22 mouse cellular contexts compared by ENCODE assay signal in genomic region chr1:53782079-53782478, GRCm38 (mm10). TPM values are rescaled to one million over a fixed set of nuclear protein-coding genes. Genes with fewer than 3 reads are reported as not detected.
A peak's percentile ranks its signal among the peaks of the same experiment; 100 is the strongest.
DNase-seq lines count a peak whose midpoint lies in the region; ATAC-seq and TF ChIP-seq lines count a peak whose summit lies in the region.
"Had no signal": no experiment of that assay in that cellular context is flagged by ENCODE, and none has a peak within 500 bp of the region (broad histone marks: within the 10 kb centered on the region; RNA-seq: fewer than 3 reads in every experiment).

No protein-coding gene starts in this region.

- 57% methylated on average over 3 of the region's 3 CpGs for WGBS in bone marrow, adult 2 months
- WGBS in liver, embryonic 16.5 days (ENCODE audit: insufficient replicate concordance): 44% methylated on average over 3 of the region's 3 CpGs
- WGBS in limb, embryonic 10.5 days: 88% methylated on average over 3 of the region's 3 CpGs
- 88% methylated on average over 3 of the region's 3 CpGs for WGBS in hindbrain, embryonic 11.5 days

- TF ChIP-seq CTCF in gastrocnemius, adult 2 months (IDR thresholded peaks at IDR 0.05): no peak
- no peak for TF ChIP-seq CTCF in bone marrow, adult 2 months (IDR thresholded peaks at IDR 0.05; ENCODE audit: control insufficient read depth, insufficient read depth, low read length)

- H3K4me3 ChIP-seq in gastrocnemius, adult 2 months: peak overlapping the region; percentile 38
- H3K4me3 ChIP-seq in bone marrow, adult 2 months (replicated peaks; ENCODE audit: control insufficient read depth, low read depth, low read length): peak overlapping the region; percentile 68
- peak overlapping the region; percentile 6; the same call in 1 of the 2 replicates for H3K4me3 ChIP-seq in liver, embryonic 16.5 days (ENCODE audit: low read depth, low read length)
- H3K4me3 ChIP-seq in limb, embryonic 10.5 days: no peak overlapping the region
- no peak overlapping the region for H3K4me3 ChIP-seq in hindbrain, embryonic 11.5 days (ENCODE audit: low read depth, low read length)
- H3K4me3 ChIP-seq: hindbrain, embryonic 13.5 days; intestine, embryonic 15.5 days; midbrain, embryonic 12.5 days; neural tube, embryonic 15.5 days; stomach, embryonic 15.5 days had no signal

- no peaks in the 10 kb centered on the region for H3K27me3 ChIP-seq in liver, embryonic 16.5 days (ENCODE audit: control insufficient read depth, insufficient read depth, low read depth, low read length)
- no peaks in the 10 kb centered on the region for H3K27me3 ChIP-seq in limb, embryonic 10.5 days (ENCODE audit: low read depth, poor library complexity, severe bottlenecking)
- no peaks in the 10 kb centered on the region for H3K27me3 ChIP-seq in hindbrain, embryonic 11.5 days (ENCODE audit: control insufficient read depth, insufficient read depth, low read length)
- H3K27me3 ChIP-seq: hindbrain, embryonic 13.5 days; intestine, embryonic 15.5 days; midbrain, embryonic 12.5 days; neural tube, embryonic 15.5 days; stomach, embryonic 15.5 days had no signal

- no peak overlapping the region for H3K9ac ChIP-seq in liver, embryonic 16.5 days (ENCODE audit: low read depth, low read length)
- no peak overlapping the region for H3K9ac ChIP-seq in hindbrain, embryonic 11.5 days (ENCODE audit: low read depth, low read length)
- H3K9ac ChIP-seq: forebrain, postnatal 0 days; hindbrain, embryonic 13.5 days; intestine, embryonic 15.5 days; midbrain, embryonic 12.5 days; neural tube, embryonic 15.5 days; stomach, embryonic 15.5 days had no signal

- peak overlapping the region; percentile 25; the same call in 1 of the 2 replicates for H3K27ac ChIP-seq in gastrocnemius, adult 2 months
- H3K27ac ChIP-seq in bone marrow, adult 2 months (ENCODE audit: control insufficient read depth, insufficient read depth, low read depth, low read length, poor library complexity): peak overlapping the region; percentile 30; the same call in 1 of the 2 replicates
- no peak overlapping the region for H3K27ac ChIP-seq in liver, embryonic 16.5 days (ENCODE audit: low read length)
- no peak overlapping the region for H3K27ac ChIP-seq in limb, embryonic 10.5 days
- no peak overlapping the region for H3K27ac ChIP-seq in hindbrain, embryonic 11.5 days (ENCODE audit: low read depth, low read length)
- H3K27ac ChIP-seq: hindbrain, embryonic 13.5 days; intestine, embryonic 15.5 days; midbrain, embryonic 12.5 days; neural tube, embryonic 15.5 days; stomach, embryonic 15.5 days had no signal

- no peaks in the 10 kb centered on the region; the same call in 1 of the 2 replicates for H3K4me1 ChIP-seq in bone marrow, adult 2 months (ENCODE audit: control insufficient read depth, insufficient read depth, low read length)
- H3K4me1 ChIP-seq in liver, embryonic 16.5 days (ENCODE audit: control insufficient read depth, low read depth, low read length): peaks cover 7% of the 10 kb centered on the region
- 0 out of 2 replicates have a peak, but pooled peaks cover 2% of the 10 kb centered on the region for H3K4me1 ChIP-seq in limb, embryonic 10.5 days
- no peaks in the 10 kb centered on the region for H3K4me1 ChIP-seq in hindbrain, embryonic 11.5 days (replicated peaks; ENCODE audit: control insufficient read depth, insufficient read depth, low read length)
- H3K4me1 ChIP-seq: intestine, embryonic 15.5 days; stomach, embryonic 15.5 days had no signal

- H3K9me3 ChIP-seq in liver, embryonic 16.5 days (replicated peaks; ENCODE audit: control insufficient read depth, low read length): no peaks in the 10 kb centered on the region
- no peaks in the 10 kb centered on the region for H3K9me3 ChIP-seq in limb, embryonic 10.5 days (replicated peaks)
- H3K9me3 ChIP-seq in hindbrain, embryonic 11.5 days (ENCODE audit: control insufficient read depth, low read length): no peaks in the 10 kb centered on the region
- H3K9me3 ChIP-seq: hindbrain, embryonic 13.5 days; intestine, embryonic 15.5 days; midbrain, embryonic 12.5 days; neural tube, embryonic 15.5 days; stomach, embryonic 15.5 days had no signal

- no peak for ATAC-seq in liver, embryonic 16.5 days (ENCODE audit: low read depth)
- no peak for ATAC-seq in hindbrain, embryonic 11.5 days (ENCODE audit: low FRiP score)
- ATAC-seq: forebrain, postnatal 0 days; intestine, embryonic 15.5 days had no signal

- H3K4me2 ChIP-seq in liver, embryonic 16.5 days (ENCODE audit: low read depth, low read length): peak overlapping the region; percentile 37; the same call in 1 of the 2 replicates
- H3K4me2 ChIP-seq in hindbrain, embryonic 11.5 days (replicated peaks; ENCODE audit: low read depth, low read length): no peak overlapping the region
- H3K4me2 ChIP-seq: hindbrain, embryonic 13.5 days; intestine, embryonic 15.5 days; midbrain, embryonic 12.5 days; neural tube, embryonic 15.5 days; stomach, embryonic 15.5 days had no signal

- no peak for DNase-seq in gastrocnemius, adult 2 months
- DNase-seq in gastrocnemius, postnatal 10 days: no peak
- DNase-seq in 416B (ENCODE audit: low read depth): peak; percentile 26
- no peak for DNase-seq in limb, embryonic 10.5 days (ENCODE audit: low spot score)
- no peak for DNase-seq in testis, postnatal 14 days (ENCODE audit: low spot score)
- no peak for DNase-seq in hindbrain, embryonic 11.5 days (ENCODE audit: low spot score)
- DNase-seq: adrenal gland, adult 2 months; cerebellum, adult 18-20 months; cerebellum, postnatal 36 days; forebrain, postnatal 0 days; heart, adult 18-20 months; left cerebral cortex, postnatal 4 days; lung, adult 2 months; lung, postnatal 4 days; right cerebral cortex, postnatal 4 days had no signal

- no peak for TF ChIP-seq POLR2A in bone marrow, adult 2 months (IDR thresholded peaks at IDR 0.05; ENCODE audit: borderline replicate concordance, control insufficient read depth, low read depth, low read length)

- no peaks in the 10 kb centered on the region for H3K36me3 ChIP-seq in liver, embryonic 16.5 days (ENCODE audit: control insufficient read depth, insufficient read depth)
- no peaks in the 10 kb centered on the region for H3K36me3 ChIP-seq in limb, embryonic 10.5 days
- no peaks in the 10 kb centered on the region for H3K36me3 ChIP-seq in hindbrain, embryonic 11.5 days (ENCODE audit: control insufficient read depth, insufficient read depth, low read length)
- H3K36me3 ChIP-seq: hindbrain, embryonic 13.5 days; intestine, embryonic 15.5 days; midbrain, embryonic 12.5 days; neural tube, embryonic 15.5 days; stomach, embryonic 15.5 days had no signal

- intact Hi-C loops in gastrocnemius, adult 2 months (cut with DNase I): no loop called here

RNA-seq across cellular contexts. Expression of gene Stk17b, which starts 2.9 kb away (rescaled TPM):
- 1 to 10 TPM; 6.0 to 6.7 TPM for total RNA-seq in gastrocnemius, adult 2 months (2021)
- total RNA-seq in gastrocnemius, postnatal 10 days (2021): 10 to 100 TPM; 11.5 to 14.2 TPM
- polyA plus RNA-seq in bone marrow, adult 2 months (2011; ENCODE audit: insufficient read depth, insufficient read length, low replicate concordance, missing spikeins): 19.9 and 33.1 TPM in 2 replicates
- 21.7 and 22.9 TPM in 2 replicates for polyA plus RNA-seq in liver, embryonic 16.5 days (2015; fragmentation: Nextera tagmentation; extraction: Ambion mirVana)
- polyA plus RNA-seq in limb, embryonic 10.5 days (2016; fragmentation: Nextera tagmentation; extraction: Ambion mirVana): 6.0 and 7.8 TPM in 2 replicates
- 11.1 and 12.4 TPM in 2 replicates for polyA plus RNA-seq in hindbrain, embryonic 11.5 days (2014; fragmentation: Nextera tagmentation; extraction: Ambion mirVana)

Comparison
In these comparisons a context has a peak if more than half of its experiments do, and no peak if none do; other contexts are left out.
1. H3K27ac ChIP-seq: peak in gastrocnemius, adult 2 months (single experiment) and bone marrow, adult 2 months (single experiment); none in liver, embryonic 16.5 days (single experiment), limb, embryonic 10.5 days (single experiment) and hindbrain, embryonic 11.5 days (single experiment).
2. H3K4me3 ChIP-seq: peak in gastrocnemius, adult 2 months (single experiment), bone marrow, adult 2 months (single experiment) and liver, embryonic 16.5 days (single experiment); none in limb, embryonic 10.5 days (single experiment) and hindbrain, embryonic 11.5 days (single experiment).